Mouse (Mus musculus) heart, embryonic 16.5 days (tissue): Measurements from ENCODE around the gene Tcf15. TPM values are rescaled to one million over a fixed set of nuclear protein-coding genes. Genes with fewer than 3 reads are reported as not detected.
A peak's percentile ranks its signal among the peaks of the same experiment; 100 is the strongest.

ENCODE experiments used
- ATAC-seq: fragments of 200-750 bp; cut with Nextera tagmentation; replicated peaks from 2 replicates; pipeline ENCODE4 v1.8.0; 2017; ENCODE audit warnings: moderate number of reproducible peaks; ENCODE audit not compliant: insufficient read depth, low FRiP score; ENCODE audit errors: extremely low read depth
- H3K27ac ChIP-seq: fragments of 300-500 bp; sonication (generic); 2 replicates; pipeline ENCODE4 v1.5.1; 2014; ENCODE audit warnings: mild to moderate bottlenecking, low read length, control low read depth, moderate library complexity
- H3K27me3 ChIP-seq: fragments of 300-500 bp; sonication (generic); 2 replicates; pipeline ENCODE4 v1.6.1; 2014; ENCODE audit warnings: low read length, mixed read lengths; ENCODE audit not compliant: control insufficient read depth, insufficient read depth
- H3K36me3 ChIP-seq: fragments of 300-500 bp; sonication (generic); 2 replicates; pipeline ENCODE4 v1.6.1; 2014; ENCODE audit not compliant: control insufficient read depth, insufficient read depth
- H3K4me1 ChIP-seq: fragments of 300-500 bp; sonication (generic); 2 replicates; pipeline ENCODE4 v1.6.1; 2014; ENCODE audit warnings: low read length, mixed read lengths; ENCODE audit not compliant: control insufficient read depth, insufficient read depth
- H3K4me2 ChIP-seq: fragments of 300-500 bp; sonication (generic); 2 replicates; pipeline ENCODE4 v1.6.1; 2014; ENCODE audit warnings: low read depth, mild to moderate bottlenecking, control low read depth, low read length
- H3K4me3 ChIP-seq: fragments of 300-500 bp; sonication (generic); 2 replicates; pipeline ENCODE4 v1.5.1; 2014; ENCODE audit warnings: mild to moderate bottlenecking, control low read depth, low read length
- H3K9ac ChIP-seq: fragments of 300-500 bp; sonication (generic); 2 replicates; pipeline ENCODE4 v1.6.1; 2014; ENCODE audit warnings: low read length, control low read depth
- H3K9me3 ChIP-seq: fragments of 300-500 bp; sonication (generic); replicated peaks from 2 replicates; pipeline ENCODE4 v1.6.1; 2016; ENCODE audit warnings: low read length; ENCODE audit not compliant: control insufficient read depth
- WGBS: fragments of 180-500 bp; shearing (Covaris S2); extraction: QIAGEN DNeasy Blood & Tissue Kit; methylation state at CpG from one replicate; pipeline ENCODE4 v1.1.7; 2014; 5-methylcytosine and 5-hydroxymethylcytosine counted together
- polyA plus RNA-seq: library from polyadenylated mRNA; unstranded; fragments of >200 nt; fragmentation: Nextera tagmentation; extraction: Ambion mirVana; gene quantifications from 2 replicates; pipeline ENCODE4 v1.2.1, GENCODE M21; 2015

The Tcf15 gene
- polyA plus RNA-seq, 1 experiment from 2014 or later = 13.4 TPM

GRCm38 (mm10) chr2:152189213-152189612, 45.9 kb downstream of the Tcf15 start:
- Histone ChIP-seq H3K4me1 (peaks cover 14% of the 10 kb centered on the region), H3K4me2 (peak overlapping the region; percentile 25; the same call in 1 of the 2 replicates), H3K27ac (peak overlapping the region; percentile 54), H3K4me3 (no peak overlapping the region), H3K36me3 (no peaks in the 10 kb centered on the region), H3K27me3 (no peaks in the 10 kb centered on the region), H3K9ac (no peak overlapping the region), H3K9me3 (no peaks in the 10 kb centered on the region)
- 0 out of 2 replicates have a peak, but pooled peaks have one; percentile 11 for ATAC-seq
- 45% methylated on average over 7 of the region's 7 CpGs for WGBS

- 22% methylated on average over 9 of the region's 9 CpGs for WGBS
- no peaks in the 10 kb centered on the region for H3K36me3 ChIP-seq
- H3K9ac ChIP-seq = no peak overlapping the region
- peaks cover 14% of the 10 kb centered on the region for H3K4me1 ChIP-seq
- H3K4me3 ChIP-seq = no peak overlapping the region
- no peaks in the 10 kb centered on the region for H3K9me3 ChIP-seq
- H3K27me3 ChIP-seq = no peaks in the 10 kb centered on the region
- H3K27ac ChIP-seq = peak overlapping the region; percentile 54
- ATAC-seq = peak; percentile 80
- H3K4me2 ChIP-seq = peak overlapping the region; percentile 25; the same call in 1 of the 2 replicates
Measured at GRCm38 (mm10) chr2:152189640-152190039, 46.3 kb downstream of the Tcf15 start.

GRCm38 (mm10) chr2:152190161-152190560, 46.8 kb downstream of the Tcf15 start:
- Histone ChIP-seq H3K36me3 (no peaks in the 10 kb centered on the region), H3K27me3 (no peaks in the 10 kb centered on the region), H3K4me3 (no peak overlapping the region), H3K9ac (no peak overlapping the region), H3K27ac (peak overlapping the region; percentile 50; the same call in 1 of the 2 replicates), H3K4me1 (peaks cover 14% of the 10 kb centered on the region), H3K4me2 (no peak overlapping the region), H3K9me3 (no peaks in the 10 kb centered on the region)
- 60% methylated on average over 7 of the region's 7 CpGs for WGBS
- ATAC-seq = no peak

- Histone ChIP-seq H3K4me3 (no peak overlapping the region), H3K9ac (no peak overlapping the region), H3K4me2 (no peak overlapping the region), H3K36me3 (no peaks in the 10 kb centered on the region), H3K9me3 (no peaks in the 10 kb centered on the region), H3K27ac (no peak overlapping the region), H3K27me3 (no peaks in the 10 kb centered on the region), H3K4me1 (peaks cover 14% of the 10 kb centered on the region)
- 64% methylated on average over 13 of the region's 13 CpGs for WGBS
- ATAC-seq = no peak
Measured at GRCm38 (mm10) chr2:152192591-152193345, 49.4 kb downstream of the Tcf15 start.

GRCm38 (mm10) chr2:152193346-152193710, 50.0 kb downstream of the Tcf15 start:
- Histone ChIP-seq H3K4me3 (no peak overlapping the region), H3K4me1 (peaks cover 14% of the 10 kb centered on the region), H3K27me3 (no peaks in the 10 kb centered on the region), H3K9me3 (no peaks in the 10 kb centered on the region), H3K4me2 (no peak overlapping the region), H3K9ac (no peak overlapping the region), H3K27ac (no peak overlapping the region), H3K36me3 (no peaks in the 10 kb centered on the region)
- no peak for ATAC-seq
- WGBS = 68% methylated on average over 7 of the region's 7 CpGs

GRCm38 (mm10) chr2:152194586-152194985, 51.2 kb downstream of the Tcf15 start:
- WGBS = 82% methylated on average over 2 of the region's 2 CpGs
- H3K36me3 ChIP-seq = no peaks in the 10 kb centered on the region
- no peak overlapping the region for H3K9ac ChIP-seq
- no peak overlapping the region for H3K27ac ChIP-seq
- no peaks in the 10 kb centered on the region for H3K27me3 ChIP-seq
- no peak overlapping the region for H3K4me3 ChIP-seq
- peaks cover 10% of the 10 kb centered on the region for H3K4me1 ChIP-seq
- H3K4me2 ChIP-seq = no peak overlapping the region
- no peak for ATAC-seq
- H3K9me3 ChIP-seq = no peaks in the 10 kb centered on the region

GRCm38 (mm10) chr2:152196896-152197295, 53.5 kb downstream of the Tcf15 start:
- ATAC-seq = no peak
- Histone ChIP-seq H3K4me3 (no peak overlapping the region), H3K9me3 (no peaks in the 10 kb centered on the region), H3K9ac (no peak overlapping the region), H3K27ac (no peak overlapping the region), H3K27me3 (no peaks in the 10 kb centered on the region), H3K36me3 (no peaks in the 10 kb centered on the region), H3K4me2 (no peak overlapping the region), H3K4me1 (no peaks in the 10 kb centered on the region)
- 32% methylated on average over 3 of the region's 3 CpGs for WGBS

- WGBS = 49% methylated on average over 10 of the region's 10 CpGs
- no peak; the same call in 1 of the 2 replicates for ATAC-seq
Measured at GRCm38 (mm10) chr2:152197301-152197712, 53.9 kb downstream of the Tcf15 start.

More at GRCm38 (mm10) chr2:152197301-152197712, 53.9 kb downstream of the Tcf15 start:
- Histone ChIP-seq H3K27ac (no peak overlapping the region), H3K4me2 (no peak overlapping the region), H3K9me3 (no peaks in the 10 kb centered on the region), H3K27me3 (no peaks in the 10 kb centered on the region), H3K36me3 (no peaks in the 10 kb centered on the region), H3K4me3 (no peak overlapping the region), H3K9ac (no peak overlapping the region), H3K4me1 (no peaks in the 10 kb centered on the region)
